16 mouse cellular contexts compared by ENCODE assay signal in genomic region chr16:31315294-31315693, GRCm38 (mm10). TPM values are rescaled to one million over a fixed set of nuclear protein-coding genes. Genes with fewer than 3 reads are reported as not detected.
DNase-seq lines count a peak whose midpoint lies in the region; ATAC-seq and TF ChIP-seq lines count a peak whose summit lies in the region.
"Had no signal": no experiment of that assay in that cellular context is flagged by ENCODE, and none has a peak within 500 bp of the region (broad histone marks: within the 10 kb centered on the region; RNA-seq: fewer than 3 reads in every experiment).

No protein-coding gene starts in this region.

- no peak overlapping the region for H3K4me3 ChIP-seq in layer of hippocampus, adult 2 months
- no peak overlapping the region for H3K4me3 ChIP-seq in embryonic facial prominence, embryonic 12.5 days
- H3K4me3 ChIP-seq in hindbrain, embryonic 15.5 days, result no peak overlapping the region
- no peak overlapping the region for H3K4me3 ChIP-seq in olfactory bulb, adult 2 months (ENCODE audit: insufficient read depth, low read depth, low read length)
- H3K4me3 ChIP-seq: liver, embryonic 15.5 days; midbrain, embryonic 12.5 days; neural tube, embryonic 12.5 days had no signal

- intact Hi-C loops in left cerebral cortex, postnatal 14 days (cut with DNase I), result no loop called here

- H3K4me1 ChIP-seq in embryonic facial prominence, embryonic 12.5 days, result peaks cover 28% of the 10 kb centered on the region
- peaks cover 6% of the 10 kb centered on the region; the same call in 1 of the 2 replicates for H3K4me1 ChIP-seq in hindbrain, embryonic 15.5 days (replicated peaks)
- H3K4me1 ChIP-seq in olfactory bulb, adult 2 months (ENCODE audit: control insufficient read depth, insufficient read depth, low read length), result peaks cover 13% of the 10 kb centered on the region
- H3K4me1 ChIP-seq: liver, embryonic 15.5 days had no signal

- no peak for ATAC-seq in embryonic facial prominence, embryonic 12.5 days (ENCODE audit: insufficient number of reproducible peaks, insufficient read depth, low FRiP score, low TSS enrichment)
- no peak for ATAC-seq in hindbrain, embryonic 15.5 days (ENCODE audit: low FRiP score, low read depth)

- no peak for TF ChIP-seq CTCF in layer of hippocampus, adult 2 months (conservative IDR thresholded peaks at IDR 0.05)
- TF ChIP-seq CTCF in olfactory bulb, adult 2 months (IDR thresholded peaks at IDR 0.05; ENCODE audit: insufficient read depth, low read depth, low read length), result no peak

- H3K27me3 ChIP-seq in embryonic facial prominence, embryonic 12.5 days, result no peaks in the 10 kb centered on the region
- H3K27me3 ChIP-seq in hindbrain, embryonic 15.5 days, result no peaks in the 10 kb centered on the region
- H3K27me3 ChIP-seq: liver, embryonic 15.5 days; midbrain, embryonic 12.5 days; neural tube, embryonic 12.5 days had no signal

- WGBS in embryonic facial prominence, embryonic 12.5 days, result 83% methylated on average over 4 of the region's 4 CpGs
- 68% methylated on average over 4 of the region's 4 CpGs for WGBS in hindbrain, embryonic 15.5 days
- 46% methylated on average over 4 of the region's 4 CpGs for WGBS in olfactory bulb, adult 2 months

- TF ChIP-seq POLR2A in olfactory bulb, adult 2 months (IDR thresholded peaks at IDR 0.05; ENCODE audit: insufficient read depth, low read depth, low read length), result no peak

- H3K4me2 ChIP-seq in embryonic facial prominence, embryonic 12.5 days (replicated peaks), result 0 out of 2 replicates have a peak overlapping the region, but pooled peaks have one; percentile 9
- H3K4me2 ChIP-seq in hindbrain, embryonic 15.5 days, result no peak overlapping the region
- H3K4me2 ChIP-seq: liver, embryonic 15.5 days; midbrain, embryonic 12.5 days; neural tube, embryonic 12.5 days had no signal

- H3K27ac ChIP-seq in layer of hippocampus, adult 2 months, result peak overlapping the region; percentile 82
- peak overlapping the region; percentile 84 for H3K27ac ChIP-seq in embryonic facial prominence, embryonic 12.5 days
- peak overlapping the region; percentile 59 for H3K27ac ChIP-seq in hindbrain, embryonic 15.5 days (replicated peaks)
- H3K27ac ChIP-seq in olfactory bulb, adult 2 months (ENCODE audit: insufficient read depth, low read depth, low read length), result 0 out of 2 replicates have a peak overlapping the region, but pooled peaks have one; percentile 74
- H3K27ac ChIP-seq: liver, embryonic 15.5 days; midbrain, embryonic 12.5 days; neural tube, embryonic 12.5 days had no signal

- no peak overlapping the region for H3K9ac ChIP-seq in embryonic facial prominence, embryonic 12.5 days
- no peak overlapping the region for H3K9ac ChIP-seq in hindbrain, embryonic 15.5 days
- H3K9ac ChIP-seq: liver, embryonic 15.5 days; midbrain, embryonic 12.5 days; neural tube, embryonic 12.5 days had no signal

- DNase-seq in layer of hippocampus, adult 2 months (ENCODE audit: low spot score in 2 of 2), result no peak
- no peak for DNase-seq in layer of hippocampus, postnatal 14 days (ENCODE audit: low spot score in 2 of 2)
- no peak for DNase-seq in natural killer cell, adult 2 months (ENCODE audit: low spot score in 2 of 2)
- DNase-seq in left cerebral cortex, postnatal 14 days (ENCODE audit: low spot score in 2 of 2), result no peak
- DNase-seq: cerebellum, adult 11 months; heart, postnatal 14 days; kidney, adult 18-20 months; lung, postnatal 4 days; thymus, adult 2 months had no signal

- H3K9me3 ChIP-seq in embryonic facial prominence, embryonic 12.5 days, result no peaks in the 10 kb centered on the region
- H3K9me3 ChIP-seq in hindbrain, embryonic 15.5 days, result no peaks in the 10 kb centered on the region
- H3K9me3 ChIP-seq: G1E; liver, embryonic 15.5 days; midbrain, embryonic 12.5 days; neural tube, embryonic 12.5 days had no signal

- no peaks in the 10 kb centered on the region for H3K36me3 ChIP-seq in embryonic facial prominence, embryonic 12.5 days
- H3K36me3 ChIP-seq in hindbrain, embryonic 15.5 days, result no peaks in the 10 kb centered on the region
- H3K36me3 ChIP-seq: G1E; liver, embryonic 15.5 days; midbrain, embryonic 12.5 days; neural tube, embryonic 12.5 days had no signal

RNA-seq across cellular contexts. Expression of gene Apod, which starts 0.7 kb away (rescaled TPM):
- 100 to 1,000 TPM; 107 to 123 TPM for total RNA-seq in layer of hippocampus, adult 2 months (2021)
- 10 to 100 TPM; 49.3 to 58.6 TPM for total RNA-seq in layer of hippocampus, postnatal 14 days (2021)
- 24.6 and 24.8 TPM in 2 replicates for polyA plus RNA-seq in embryonic facial prominence, embryonic 12.5 days (2016; fragmentation: Nextera tagmentation; extraction: Ambion mirVana)
- polyA plus RNA-seq in hindbrain, embryonic 15.5 days (2015; fragmentation: Nextera tagmentation; extraction: Ambion mirVana), result 93.8 and 119 TPM in 2 replicates
- polyA plus RNA-seq in olfactory bulb, adult 2 months (2012; ENCODE audit: insufficient read depth, insufficient read length, low replicate concordance, missing spikeins), result 592 and 662 TPM in 2 replicates
- 10 to 100 TPM; 61.1 to 71.1 TPM for total RNA-seq in left cerebral cortex, postnatal 14 days (2021)
- total RNA-seq: G1E had no signal
- polyA plus RNA-seq: G1E; liver, embryonic 15.5 days had no signal

RNA-seq across cellular contexts. Expression of gene Ppp1r2, which starts 40.2 kb away (rescaled TPM):
- 10 to 100 TPM; 93.3 to 98.1 TPM for total RNA-seq in layer of hippocampus, adult 2 months (2021)
- 10 to 100 TPM; 74.8 to 75.6 TPM for total RNA-seq in layer of hippocampus, postnatal 14 days (2021)
- 89.2 and 90.2 TPM in 2 replicates for polyA plus RNA-seq in embryonic facial prominence, embryonic 12.5 days (2016; fragmentation: Nextera tagmentation; extraction: Ambion mirVana)
- polyA plus RNA-seq in hindbrain, embryonic 15.5 days (2015; fragmentation: Nextera tagmentation; extraction: Ambion mirVana), result 94.0 and 100 TPM in 2 replicates
- polyA plus RNA-seq in olfactory bulb, adult 2 months (2012; ENCODE audit: insufficient read depth, insufficient read length, low replicate concordance, missing spikeins), result not detected in 2 replicates
- total RNA-seq in left cerebral cortex, postnatal 14 days (2021), result 10 to 100 TPM; 70.6 to 78.2 TPM
